Mouse (Mus musculus) ES-Bruce4 (cell line): Measurements from ENCODE around the gene Cacna1d.

Source experiments
- CTCF ChIP-seq: IDR thresholded peaks from one replicate; pipeline ENCODE4 v1.8.1; 2011; ENCODE audit warnings: low read depth, low read length
- EP300 ChIP-seq: IDR thresholded peaks from 2 replicates; pipeline ENCODE4 v1.6.1; 2011; ENCODE audit warnings: low read depth, low read length; ENCODE audit not compliant: insufficient read depth
- POLR2A ChIP-seq: IDR thresholded peaks from one replicate; pipeline ENCODE4 v1.8.1; 2011; ENCODE audit warnings: low read length; ENCODE audit not compliant: insufficient read depth

- no peak for TF ChIP-seq POLR2A
- TF ChIP-seq CTCF, result no peak
- no peak for TF ChIP-seq EP300
Measured at GRCm38 (mm10) chr14:30168902-30169301, 322.4 kb downstream of the Cacna1d start.
